In the genomic region with DNA sequence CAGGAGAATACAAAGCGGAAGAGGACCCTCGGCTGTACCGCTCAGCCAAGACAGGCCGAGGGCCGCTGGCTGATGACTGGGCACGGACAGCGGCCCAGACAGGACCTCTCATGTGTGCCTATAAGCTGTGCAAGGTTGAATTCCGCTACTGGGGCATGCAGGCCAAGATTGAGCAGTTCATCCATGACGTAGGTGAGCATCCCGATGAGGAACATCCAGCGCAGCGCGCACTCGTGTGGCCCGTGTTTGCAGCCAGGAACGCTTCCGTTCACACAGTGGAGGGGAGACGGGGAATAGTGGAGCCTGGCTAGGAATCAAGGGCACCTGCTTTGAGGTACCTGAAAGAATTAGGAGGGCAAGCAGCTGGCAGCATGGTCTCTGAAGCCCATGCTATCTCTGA, we compare ENCODE assay signal across 21 mouse cellular contexts. TPM values are rescaled to one million over a fixed set of nuclear protein-coding genes. Genes with fewer than 3 reads are reported as not detected.
"Had no signal": no experiment of that assay in that cellular context is flagged by ENCODE, and none has a peak within 500 bp of the region (broad histone marks: within the 10 kb centered on the region; RNA-seq: fewer than 3 reads in every experiment).

No protein-coding gene starts in this region.

- H3K9me3 ChIP-seq: lung, embryonic 15.5 days; megakaryocyte, embryonic 14.5 days; midbrain, embryonic 13.5 days; midbrain, embryonic 15.5 days; neural tube, embryonic 12.5 days; stomach, embryonic 15.5 days had no signal

- ATAC-seq: liver, postnatal 0 days; lung, postnatal 0 days; midbrain, embryonic 13.5 days; midbrain, embryonic 15.5 days had no signal

- H3K27me3 ChIP-seq: megakaryocyte, embryonic 14.5 days; midbrain, embryonic 15.5 days had no signal

- H3K9ac ChIP-seq: liver, postnatal 0 days; lung, embryonic 15.5 days; midbrain, embryonic 13.5 days; midbrain, embryonic 15.5 days; neural tube, embryonic 12.5 days; stomach, embryonic 15.5 days had no signal

- DNase-seq: liver, postnatal 0 days; lung, adult 2 months; lung, postnatal 14 days; lung, postnatal 36 days; right cerebral cortex, postnatal 14 days had no signal

- H3K4me3 ChIP-seq: lung, embryonic 15.5 days; megakaryocyte, embryonic 14.5 days; midbrain, embryonic 13.5 days; midbrain, embryonic 15.5 days; neural tube, embryonic 12.5 days; stomach, embryonic 15.5 days had no signal

- H3K27ac ChIP-seq: lung, embryonic 15.5 days; macrophage; midbrain, embryonic 13.5 days; midbrain, embryonic 15.5 days; neural tube, embryonic 12.5 days; stomach, embryonic 15.5 days; stomach, postnatal 0 days had no signal

- H3K36me3 ChIP-seq: lung, embryonic 15.5 days; stomach, embryonic 15.5 days had no signal

RNA-seq across cellular contexts. Expression of a gene that starts 21.9 kb away (rescaled TPM):
- total RNA-seq: megakaryocyte progenitor cell, adult 5-6 weeks; midbrain, postnatal 0 days; monocyte, adult 5-6 weeks; neutrophil, adult 5-6 weeks had no signal
- polyA plus RNA-seq: lung, embryonic 15.5 days; lung, postnatal 0 days; macrophage; midbrain, embryonic 11.5 days; midbrain, embryonic 13.5 days; midbrain, postnatal 0 days; neural tube, embryonic 12.5 days; neural tube, embryonic 14.5 days; stomach, postnatal 0 days; testis, adult 2 months had no signal

RNA-seq across cellular contexts. Expression of a gene that starts 36.3 kb away (rescaled TPM):
- total RNA-seq: megakaryocyte progenitor cell, adult 5-6 weeks; monocyte, adult 5-6 weeks had no signal
- polyA plus RNA-seq: liver, postnatal 0 days; lung, embryonic 15.5 days; lung, postnatal 0 days; macrophage; midbrain, embryonic 11.5 days; midbrain, postnatal 0 days; neural tube, embryonic 12.5 days; neural tube, embryonic 14.5 days; stomach, embryonic 15.5 days; stomach, postnatal 0 days had no signal
